Mouse (Mus musculus): Measurements from ENCODE around the gene Kif21b. TPM values are rescaled to one million over a fixed set of nuclear protein-coding genes. Genes with fewer than 3 reads are reported as not detected.

Gene Kif21b
- polyA plus RNA-seq, 1 experiment = 16.8 TPM

- Histone ChIP-seq H3ac (ENCODE audit: control insufficient read depth, insufficient read length) (no peak overlapping the region), H3K27me3 (ENCODE audit: control insufficient read depth, insufficient read depth, insufficient read length) (peaks cover 23% of the 10 kb centered on the region), H3K79me2 (ENCODE audit: control insufficient read depth, insufficient read depth) (no peaks in the 10 kb centered on the region), H3K4me3 (no peak overlapping the region), H3K36me3 (ENCODE audit: control insufficient read depth, insufficient read depth) (peaks cover 10% of the 10 kb centered on the region), H3K4me2 (ENCODE audit: low read depth) (no peak overlapping the region)
- TF ChIP-seq TCF3 (IDR thresholded peaks at IDR 0.05; ENCODE audit: insufficient read length, low read depth) (no peak), MYOG (IDR thresholded peaks at IDR 0.05; ENCODE audit: control insufficient read depth in 1 of 3, insufficient read depth in 1 of 3, insufficient read length in 2 of 3, low read depth in 2 of 3) (no peak), SRF (IDR thresholded peaks at IDR 0.05; ENCODE audit: control insufficient read depth, insufficient read length, low read depth) (no peak), E2F4 (IDR thresholded peaks at IDR 0.05; ENCODE audit: insufficient read depth) (no peak), MYOD1 (IDR thresholded peaks at IDR 0.05; ENCODE audit: control insufficient read depth in 1 of 3, insufficient read length in 2 of 3, low read depth in 2 of 3) (no peak), CEBPB (IDR thresholded peaks at IDR 0.05; ENCODE audit: insufficient read depth, poor library complexity, severe bottlenecking) (no peak), POLR2A (IDR thresholded peaks at IDR 0.05; ENCODE audit: insufficient read length, low read depth) (no peak), REST (IDR thresholded peaks at IDR 0.05; ENCODE audit: insufficient read depth, insufficient read length) (no peak), USF1 (IDR thresholded peaks at IDR 0.05; ENCODE audit: low read depth) (no peak), TCF12 (IDR thresholded peaks at IDR 0.05; ENCODE audit: insufficient read depth, poor library complexity, severe bottlenecking) (no peak), POLR2AphosphoS2 (IDR thresholded peaks at IDR 0.05; ENCODE audit: insufficient read length, low read depth) (no peak), MAX (IDR thresholded peaks at IDR 0.05; ENCODE audit: low read depth) (no peak)
Observed at GRCm38 (mm10) chr1:136104741-136105140, 26.4 kb upstream of the Kif21b start.

DNA sequence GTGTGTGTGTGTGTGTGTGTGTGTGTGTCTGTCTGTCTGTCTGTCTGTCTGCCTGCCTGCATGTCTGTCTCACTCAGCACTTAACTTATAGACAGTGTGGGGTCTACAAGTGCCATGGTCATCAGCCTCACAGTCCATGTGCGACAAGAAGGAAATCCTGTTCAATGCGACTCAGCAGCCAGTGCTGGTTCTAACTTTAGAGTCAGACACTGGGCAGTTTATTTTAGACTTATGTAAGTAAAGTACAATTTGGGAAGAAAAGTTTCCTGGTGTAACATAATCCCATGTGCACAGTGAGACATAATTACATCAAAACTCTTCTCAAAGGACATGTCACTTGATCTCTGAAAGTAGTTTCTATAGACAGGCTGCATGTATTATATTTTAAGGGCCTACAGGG, 21.7 kb upstream of the Kif21b start:
- Histone ChIP-seq H3K79me2 (ENCODE audit: control insufficient read depth, insufficient read depth) (no peaks in the 10 kb centered on the region), H3ac (ENCODE audit: control insufficient read depth, insufficient read length) (no peak overlapping the region), H3K4me2 (ENCODE audit: low read depth) (no peak overlapping the region), H3K27me3 (ENCODE audit: control insufficient read depth, insufficient read depth, insufficient read length) (peaks cover 23% of the 10 kb centered on the region), H3K4me3 (no peak overlapping the region), H3K36me3 (ENCODE audit: control insufficient read depth, insufficient read depth) (peaks cover 16% of the 10 kb centered on the region)
- TF ChIP-seq TCF12 (IDR thresholded peaks at IDR 0.05; ENCODE audit: insufficient read depth, poor library complexity, severe bottlenecking) (no peak), POLR2A (IDR thresholded peaks at IDR 0.05; ENCODE audit: insufficient read length, low read depth) (no peak), E2F4 (IDR thresholded peaks at IDR 0.05; ENCODE audit: insufficient read depth) (no peak)

DNA sequence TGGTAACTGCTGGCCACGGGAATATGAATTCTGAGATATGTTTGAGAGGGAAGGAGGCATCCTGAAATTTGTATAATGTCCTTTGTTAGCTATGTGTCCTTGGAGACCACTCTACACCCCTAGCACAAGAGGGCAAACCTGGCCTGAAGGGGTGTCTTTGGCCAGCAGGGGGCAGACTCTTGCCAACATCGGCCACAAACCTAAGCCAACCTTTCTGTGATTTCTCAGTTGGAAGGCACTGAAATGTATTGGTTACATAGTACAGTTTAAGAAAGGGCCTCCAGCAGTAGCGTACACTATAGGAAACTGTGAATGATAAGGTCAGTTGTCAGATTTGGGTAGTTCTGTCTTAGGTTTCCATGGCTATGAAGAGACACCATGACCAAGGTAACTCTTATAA, 15.0 kb upstream of the Kif21b start:
- no peak for TF ChIP-seq POLR2A (IDR thresholded peaks at IDR 0.05; ENCODE audit: insufficient read length, low read depth)
- TF ChIP-seq USF1 (IDR thresholded peaks at IDR 0.05; ENCODE audit: low read depth) = no peak
- no peak for TF ChIP-seq POLR2AphosphoS2 (IDR thresholded peaks at IDR 0.05; ENCODE audit: insufficient read length, low read depth)
- no peak for TF ChIP-seq SRF (IDR thresholded peaks at IDR 0.05; ENCODE audit: control insufficient read depth, insufficient read length, low read depth)
- no peak for TF ChIP-seq TCF3 (IDR thresholded peaks at IDR 0.05; ENCODE audit: insufficient read length, low read depth)

DNA sequence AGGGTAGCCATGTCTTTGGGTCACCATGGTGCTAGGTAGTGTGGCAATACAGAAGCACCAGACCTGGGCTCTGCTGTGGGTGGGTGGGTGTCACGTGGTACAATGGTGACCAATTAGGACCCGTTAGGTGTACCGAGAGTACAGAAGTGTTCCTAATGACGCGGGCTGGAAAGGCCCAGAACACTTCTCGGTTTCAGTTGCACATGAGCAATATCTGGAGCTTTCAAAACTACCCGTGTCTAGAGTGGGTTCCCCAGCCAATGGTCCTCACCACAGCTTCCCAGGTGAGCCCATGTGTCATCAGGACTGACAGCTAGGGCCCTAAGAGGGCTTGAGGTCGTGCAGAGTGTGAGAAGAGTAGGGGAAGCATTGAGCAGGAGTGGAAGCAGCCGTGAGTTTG, 14.1 kb upstream of the Kif21b start:
- no peak overlapping the region for H3K4me3 ChIP-seq
- H3K27me3 ChIP-seq (ENCODE audit: control insufficient read depth, insufficient read depth, insufficient read length) = no peaks in the 10 kb centered on the region
- no peak for TF ChIP-seq MYOG (IDR thresholded peaks at IDR 0.05; ENCODE audit: control insufficient read depth in 1 of 3, insufficient read depth in 1 of 3, insufficient read length in 2 of 3, low read depth in 2 of 3)
- TF ChIP-seq TCF12 (IDR thresholded peaks at IDR 0.05; ENCODE audit: insufficient read depth, poor library complexity, severe bottlenecking) = no peak
- no peak for TF ChIP-seq POLR2AphosphoS2 (IDR thresholded peaks at IDR 0.05; ENCODE audit: insufficient read length, low read depth)
- TF ChIP-seq SRF (IDR thresholded peaks at IDR 0.05; ENCODE audit: control insufficient read depth, insufficient read length, low read depth) = no peak
- no peak overlapping the region for H3K4me2 ChIP-seq (ENCODE audit: low read depth)
- peaks cover 8% of the 10 kb centered on the region for H3K36me3 ChIP-seq (ENCODE audit: control insufficient read depth, insufficient read depth)
- H3ac ChIP-seq (ENCODE audit: control insufficient read depth, insufficient read length) = no peak overlapping the region
- H3K79me2 ChIP-seq (ENCODE audit: control insufficient read depth, insufficient read depth) = no peaks in the 10 kb centered on the region

More for the DNA sequence above, 15.0 kb upstream of the Kif21b start:
- Histone ChIP-seq H3K4me3 (no peak overlapping the region), H3ac (ENCODE audit: control insufficient read depth, insufficient read length) (no peak overlapping the region), H3K79me2 (ENCODE audit: control insufficient read depth, insufficient read depth) (no peaks in the 10 kb centered on the region), H3K27me3 (ENCODE audit: control insufficient read depth, insufficient read depth, insufficient read length) (no peaks in the 10 kb centered on the region), H3K36me3 (ENCODE audit: control insufficient read depth, insufficient read depth) (peaks cover 8% of the 10 kb centered on the region), H3K4me2 (ENCODE audit: low read depth) (no peak overlapping the region)

DNA sequence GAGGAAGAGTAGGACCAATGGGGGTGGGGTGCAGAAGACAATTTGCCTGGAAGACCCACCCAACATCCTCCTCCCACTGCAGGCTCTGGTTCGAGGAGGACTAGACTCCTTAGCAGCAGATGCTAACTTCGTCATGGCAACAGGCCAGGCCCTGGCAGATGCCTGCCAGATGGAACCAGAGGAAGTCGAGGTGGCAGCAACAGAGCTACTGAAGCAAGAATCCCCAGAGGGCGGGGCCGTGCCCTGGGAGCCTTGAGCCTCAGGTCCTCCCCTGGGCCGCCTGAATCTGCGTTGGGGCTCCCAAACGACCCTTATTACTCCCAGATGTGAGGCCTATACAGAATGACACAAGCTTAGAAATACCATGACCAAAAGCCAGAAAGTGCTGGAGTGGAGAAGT, 12.3 kb upstream of the Kif21b start:
- Histone ChIP-seq H3ac (ENCODE audit: control insufficient read depth, insufficient read length) (no peak overlapping the region), H3K27me3 (ENCODE audit: control insufficient read depth, insufficient read depth, insufficient read length) (no peaks in the 10 kb centered on the region), H3K79me2 (ENCODE audit: control insufficient read depth, insufficient read depth) (no peaks in the 10 kb centered on the region), H3K4me3 (no peak overlapping the region), H3K36me3 (ENCODE audit: control insufficient read depth, insufficient read depth) (peaks cover 5% of the 10 kb centered on the region), H3K4me2 (ENCODE audit: low read depth) (no peak overlapping the region)
- TF ChIP-seq MYOG (IDR thresholded peaks at IDR 0.05; ENCODE audit: control insufficient read depth in 1 of 3, insufficient read depth in 1 of 3, insufficient read length in 2 of 3, low read depth in 2 of 3) = peak in 1 of 3 experiments; percentile 11
- TF ChIP-seq E2F4 (IDR thresholded peaks at IDR 0.05; ENCODE audit: insufficient read depth) = no peak
- peak in 1 of 3 experiments; percentile 25 for TF ChIP-seq MYOD1 (IDR thresholded peaks at IDR 0.05; ENCODE audit: control insufficient read depth in 1 of 3, insufficient read length in 2 of 3, low read depth in 2 of 3)
- TF ChIP-seq MAX (IDR thresholded peaks at IDR 0.05; ENCODE audit: low read depth) = no peak
- no peak for TF ChIP-seq CEBPB (IDR thresholded peaks at IDR 0.05; ENCODE audit: insufficient read depth, poor library complexity, severe bottlenecking)
- TF ChIP-seq TCF3 (IDR thresholded peaks at IDR 0.05; ENCODE audit: insufficient read length, low read depth) = no peak

Measured in myocyte (in vitro differentiated cells).